Mouse (Mus musculus) left cerebral cortex, postnatal 25 days (tissue): ENCODE measurements around the gene Myl7. TPM values are rescaled to one million over a fixed set of nuclear protein-coding genes. Genes with fewer than 3 reads are reported as not detected.

ENCODE experiments used
- DNase-seq, 2 experiments: peaks; one replicate each; pipeline ENCODE4 v3.0.0; 2022; ENCODE audit warnings: low spot score in 2 of 2, mixed read lengths in 1 of 2
- intact Hi-C: fragments of 180-260 bp; cut with DNase I; formaldehyde crosslinking; loops from one replicate; pipeline ENCODE4 v1.15.1; 2025
- total RNA-seq, 2 experiments: library from RNA; stranded (reverse); gene quantifications; 2 replicates each; pipeline ENCODE4 v1.2.3; 2021

Gene Myl7
- total RNA-seq, 2 experiments from 2014 or later = not detected

- intact Hi-C loops = no loop called here
Observed at GRCm38 (mm10) chr11:5846639-5847345, 51.8 kb downstream of the Myl7 start.

More at GRCm38 (mm10) chr11:5846639-5847345, 51.8 kb downstream of the Myl7 start:
- no peak for DNase-seq

Other genes starting within 250 kb of the Myl7 start
- 10 to 100 TPM; 69.2 to 76.5 TPM for gene Mrps24, start 183.1 kb downstream of the Myl7 start, total RNA-seq
- gene Urgcp, start 136.4 kb downstream of the Myl7 start, total RNA-seq = 10 to 100 TPM; 60.6 to 67.4 TPM
- gene Dbnl, start 110.3 kb downstream of the Myl7 start, total RNA-seq = 10 to 100 TPM; 69.2 to 74.1 TPM
- gene Pgam2, start 95.0 kb downstream of the Myl7 start, total RNA-seq = 10 to 100 TPM in 1 of 2 experiments, 1 to 10 TPM in 1; 9.2 to 12.0 TPM
- gene Polm, start 60.8 kb downstream of the Myl7 start, total RNA-seq = 10 to 100 TPM in 1 of 2 experiments, 1 to 10 TPM in 1; 9.7 to 10.9 TPM
- gene Aebp1, start 36.8 kb downstream of the Myl7 start, total RNA-seq = 10 to 100 TPM; 13.2 to 16.0 TPM
- gene Pold2, start 20.5 kb downstream of the Myl7 start, total RNA-seq = 10 to 100 TPM; 20.1 to 20.2 TPM
- gene Gck, start 51.3 kb upstream of the Myl7 start, total RNA-seq = 1 to 10 TPM in 1 of 2 experiments, under 1 TPM in 1; 0.83 to 1.2 TPM
- gene Ykt6, start 56.9 kb upstream of the Myl7 start, total RNA-seq = 10 to 100 TPM; 82.9 to 87.6 TPM
- 100 to 1,000 TPM; 645 to 685 TPM for gene Camk2b, start 167.6 kb upstream of the Myl7 start, total RNA-seq